ENCODE assay signal across 8 mouse cellular contexts in the genomic region with DNA sequence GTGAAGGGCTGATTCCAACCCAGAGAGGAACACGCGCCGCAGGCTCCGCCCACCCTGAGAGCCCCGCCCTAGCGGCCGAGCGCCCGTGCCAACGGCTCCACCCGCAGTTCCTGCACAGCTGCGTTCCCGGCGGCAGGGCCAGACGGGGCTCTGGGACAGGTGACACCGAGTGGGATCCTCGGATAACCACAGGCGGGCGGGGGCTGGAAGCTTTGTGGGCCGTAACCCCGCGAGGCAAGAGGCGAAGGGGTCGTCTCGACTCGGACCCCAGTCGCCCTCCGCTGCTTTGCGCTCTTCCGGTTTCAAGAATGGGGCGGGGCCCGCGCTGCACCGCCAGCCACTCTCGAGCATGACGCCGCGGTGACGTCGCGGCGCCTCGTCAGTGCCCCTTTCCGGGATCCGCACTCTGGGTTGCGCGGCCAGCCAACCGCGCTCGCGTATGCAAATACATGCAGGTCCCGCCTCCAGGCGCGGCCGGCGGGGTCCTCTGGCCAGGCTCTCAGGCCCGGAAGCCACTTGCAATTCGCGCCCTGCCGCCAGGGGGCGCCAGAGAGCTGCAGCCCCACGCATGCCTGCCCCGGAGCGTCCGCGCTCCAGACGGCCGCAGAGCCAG. TPM values are rescaled to one million over a fixed set of nuclear protein-coding genes. Genes with fewer than 3 reads are reported as not detected.
DNase-seq lines count a peak whose midpoint lies in the region; ATAC-seq lines count a peak whose summit lies in the region.

A gene (plus strand): TSS at position 63 of the 613 bp plus-strand sequence.

- H3K27me3 ChIP-seq in heart, embryonic 14.5 days (ENCODE audit: control insufficient read depth, insufficient read depth, low read length), result no peaks in the 10 kb centered on the region
- H3K27me3 ChIP-seq in liver, embryonic 13.5 days, result peaks cover 7% of the 10 kb centered on the region
- no peaks in the 10 kb centered on the region for H3K27me3 ChIP-seq in stomach, embryonic 16.5 days (ENCODE audit: control insufficient read depth, insufficient read depth, low read length)

- no peaks in the 10 kb centered on the region for H3K9me3 ChIP-seq in heart, embryonic 14.5 days (ENCODE audit: control insufficient read depth, low read length)
- no peaks in the 10 kb centered on the region for H3K9me3 ChIP-seq in liver, embryonic 13.5 days (replicated peaks)
- no peaks in the 10 kb centered on the region for H3K9me3 ChIP-seq in stomach, embryonic 16.5 days (replicated peaks; ENCODE audit: control insufficient read depth, low read length)

- H3K9ac ChIP-seq in heart, embryonic 14.5 days (ENCODE audit: low read length), result peak within 1 kb of the TSS; percentile 72
- peak within 1 kb of the TSS; percentile 81 for H3K9ac ChIP-seq in liver, embryonic 13.5 days
- peak within 1 kb of the TSS; percentile 81 for H3K9ac ChIP-seq in stomach, embryonic 16.5 days (ENCODE audit: low read length)

- peak within 1 kb of the TSS; percentile 96 for H3K4me3 ChIP-seq in brown adipose tissue, adult 24 weeks (ENCODE audit: insufficient read depth, low read depth, low read length)
- peak within 1 kb of the TSS; percentile 79 to 83 for H3K4me3 ChIP-seq in heart, embryonic 14.5 days (ENCODE audit: control insufficient read depth in 1 of 2, insufficient read depth in 1 of 2, low read depth in 1 of 2, low read length in 2 of 2)
- peak within 1 kb of the TSS; percentile 79 for H3K4me3 ChIP-seq in liver, embryonic 13.5 days (replicated peaks)
- peak within 1 kb of the TSS; percentile 80 for H3K4me3 ChIP-seq in stomach, embryonic 16.5 days (replicated peaks; ENCODE audit: low read length)

- peak within 1 kb of the TSS; percentile 63 for H3K4me2 ChIP-seq in heart, embryonic 14.5 days (ENCODE audit: low read length)
- H3K4me2 ChIP-seq in liver, embryonic 13.5 days, result peak within 1 kb of the TSS; percentile 70
- H3K4me2 ChIP-seq in stomach, embryonic 16.5 days (ENCODE audit: low read depth, low read length), result peak within 1 kb of the TSS; percentile 55

- H3K4me1 ChIP-seq in brown adipose tissue, adult 24 weeks (ENCODE audit: control insufficient read depth, insufficient read depth, insufficient read length, low read length), result peaks cover 8% of the 10 kb centered on the region; the same call in 1 of the 2 replicates
- H3K4me1 ChIP-seq in heart, embryonic 14.5 days (ENCODE audit: control insufficient read depth in 2 of 2, insufficient read depth in 2 of 2, low read length in 2 of 2), result peaks cover 8 to 31% of the 10 kb centered on the region in 2 experiments
- peaks cover 69% of the 10 kb centered on the region for H3K4me1 ChIP-seq in liver, embryonic 13.5 days (replicated peaks)
- peaks cover 27% of the 10 kb centered on the region for H3K4me1 ChIP-seq in stomach, embryonic 16.5 days (ENCODE audit: control insufficient read depth, insufficient read depth, low read length)

- DNase-seq in CD4-positive, CD25-positive, alpha-beta regulatory T cell, adult 2 months (ENCODE audit: low read depth, low spot score), result peak; percentile 99
- DNase-seq in fibroblast of lung, adult 2 months (ENCODE audit: low read depth), result peak; percentile 92
- peak; percentile 99 for DNase-seq in kidney, postnatal 14 days
- DNase-seq in liver, embryonic 13.5 days, result peak; percentile 98
- DNase-seq in neural tube, embryonic 10.5 days (ENCODE audit: extremely low spot score, low spot score), result peak; percentile 96

- H3K27ac ChIP-seq in brown adipose tissue, adult 24 weeks (replicated peaks; ENCODE audit: low read depth, low read length), result peak within 1 kb of the TSS; percentile 98
- peak within 1 kb of the TSS; percentile 80 to 87 for H3K27ac ChIP-seq in heart, embryonic 14.5 days (replicated peaks in 1 of 2; ENCODE audit: control insufficient read depth in 1 of 2, insufficient read depth in 1 of 2, low read depth in 2 of 2, low read length in 2 of 2)
- peak within 1 kb of the TSS; percentile 88 for H3K27ac ChIP-seq in liver, embryonic 13.5 days
- H3K27ac ChIP-seq in stomach, embryonic 16.5 days (ENCODE audit: low read length), result peak within 1 kb of the TSS; percentile 92

- ATAC-seq in heart, embryonic 14.5 days (ENCODE audit: insufficient number of reproducible peaks, insufficient read depth, low FRiP score, low read depth), result peak; percentile 86
- peak; percentile 87 for ATAC-seq in liver, embryonic 13.5 days (ENCODE audit: low read depth)
- peak; percentile 88 for ATAC-seq in stomach, embryonic 16.5 days (ENCODE audit: insufficient read depth, low FRiP score)

- 1% methylated on average over 67 of the region's 68 CpGs for WGBS in heart, embryonic 14.5 days
- WGBS in liver, embryonic 13.5 days (ENCODE audit: insufficient replicate concordance), result under 1% methylated on average over 68 of the region's 68 CpGs
- under 1% methylated on average over 68 of the region's 68 CpGs for WGBS in stomach, embryonic 16.5 days

- peaks cover 46% of the 10 kb centered on the region for H3K36me3 ChIP-seq in heart, embryonic 14.5 days (ENCODE audit: control insufficient read depth, insufficient read depth, low read length)
- H3K36me3 ChIP-seq in liver, embryonic 13.5 days, result peaks cover 38% of the 10 kb centered on the region
- H3K36me3 ChIP-seq in stomach, embryonic 16.5 days (ENCODE audit: control insufficient read depth, insufficient read depth, low read length), result peaks cover 5% of the 10 kb centered on the region; the same call in 1 of the 2 replicates

RNA-seq across cellular contexts. Expression of the gene that starts here (rescaled TPM):
- polyA plus RNA-seq in brown adipose tissue, adult 24 weeks (2012; ENCODE audit: insufficient read depth, insufficient read length, missing spikeins), result 8.3 and 9.1 TPM in 2 replicates
- 3.6 TPM in 2 replicates for polyA plus RNA-seq in heart, embryonic 14.5 days (2014; fragmentation: Nextera tagmentation; extraction: Ambion mirVana)
- polyA plus RNA-seq in liver, embryonic 13.5 days (2015; fragmentation: Nextera tagmentation; extraction: Ambion mirVana), result 4.3 and 4.4 TPM in 2 replicates
- 5.6 and 6.5 TPM in 2 replicates for polyA plus RNA-seq in stomach, embryonic 16.5 days (2015; fragmentation: Nextera tagmentation; extraction: Ambion mirVana)

Comparison
In these comparisons a context has a peak if more than half of its experiments do, and no peak if none do; other contexts are left out.
1. Peak in every context shown above with its lines: DNase-seq, ATAC-seq, H3K4me3 ChIP-seq and H3K27ac ChIP-seq.